Mouse (Mus musculus) adrenal gland, adult 8-10 months (tissue): ENCODE results near the gene Impg1. TPM values are rescaled to one million over a fixed set of nuclear protein-coding genes. Genes with fewer than 3 reads are reported as not detected.
"Not testable (repeated sequence)": the region's sequence is repeated elsewhere in the genome, so short reads cannot be mapped to it uniquely, and the experiment has no call there.

Source experiments
- DNase-seq: peaks from one replicate; pipeline ENCODE4 v3.0.0; 2022
- total RNA-seq, 4 experiments: library from RNA; stranded (reverse); gene quantifications; 2 replicates each; pipeline ENCODE4 v1.2.4; 2022

Gene Impg1
- total RNA-seq, 4 experiments from 2014 or later: not detected

DNA sequence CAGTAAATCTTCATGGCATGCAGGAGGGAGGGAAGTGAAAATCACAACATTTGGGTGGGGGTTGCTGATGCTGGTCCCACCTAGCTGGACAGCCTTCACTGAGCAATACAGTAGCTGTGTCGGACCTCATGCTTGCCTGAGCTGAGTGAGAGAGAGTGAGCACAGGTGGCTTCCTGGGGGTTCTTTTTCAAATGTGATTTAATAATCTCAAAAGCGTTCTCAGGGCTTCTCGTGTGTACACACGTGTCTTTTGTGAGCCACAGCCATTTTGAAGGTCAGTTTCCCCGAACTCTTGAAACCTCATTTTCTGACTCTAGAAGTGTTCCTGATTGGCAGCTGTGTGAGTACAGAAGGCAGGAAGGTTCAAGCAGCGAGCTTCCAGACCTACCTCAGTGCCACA is 122.8 kb downstream of the Impg1 start:
- no peak for DNase-seq

DNA sequence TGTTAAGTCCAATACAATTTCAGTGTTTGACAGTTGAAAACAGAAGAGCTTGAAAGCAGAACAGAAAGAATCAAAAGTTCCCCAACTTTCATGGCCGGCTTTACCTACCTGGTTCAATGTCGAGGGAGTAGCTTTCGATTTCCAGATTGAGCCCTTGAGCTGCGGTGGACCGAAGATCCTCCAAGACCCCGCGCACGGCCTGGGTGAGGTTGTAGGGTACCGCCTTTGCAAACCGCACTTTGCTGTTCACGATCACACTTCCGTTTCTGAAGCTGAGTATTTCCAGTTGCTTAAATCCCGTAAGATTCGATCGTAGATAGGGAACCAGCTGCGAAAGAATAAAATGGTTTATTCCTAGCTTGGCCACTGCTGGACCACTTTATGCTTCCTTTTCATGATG is 123.5 kb downstream of the Impg1 start:
- no peak for DNase-seq

DNA sequence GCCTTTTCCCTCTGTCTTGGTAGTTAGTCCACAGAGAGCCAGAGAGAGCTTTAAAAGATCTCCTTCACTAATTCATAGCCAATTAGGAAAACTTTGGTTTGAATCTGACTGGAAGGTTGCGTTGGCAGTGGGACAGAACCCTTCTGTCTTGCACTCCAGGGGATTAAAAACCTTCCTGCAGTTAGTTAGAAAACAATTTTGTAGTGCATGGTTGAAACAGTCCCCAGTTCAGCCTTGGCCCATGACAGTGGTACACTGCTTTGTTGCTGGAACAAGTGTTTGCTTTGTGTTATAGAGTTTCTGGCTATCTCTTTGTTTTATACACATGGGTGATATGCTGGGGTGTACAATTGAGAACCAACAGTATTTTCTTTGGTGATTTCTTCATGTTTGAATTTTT is 124.4 kb downstream of the Impg1 start:
- no peak for DNase-seq

DNA sequence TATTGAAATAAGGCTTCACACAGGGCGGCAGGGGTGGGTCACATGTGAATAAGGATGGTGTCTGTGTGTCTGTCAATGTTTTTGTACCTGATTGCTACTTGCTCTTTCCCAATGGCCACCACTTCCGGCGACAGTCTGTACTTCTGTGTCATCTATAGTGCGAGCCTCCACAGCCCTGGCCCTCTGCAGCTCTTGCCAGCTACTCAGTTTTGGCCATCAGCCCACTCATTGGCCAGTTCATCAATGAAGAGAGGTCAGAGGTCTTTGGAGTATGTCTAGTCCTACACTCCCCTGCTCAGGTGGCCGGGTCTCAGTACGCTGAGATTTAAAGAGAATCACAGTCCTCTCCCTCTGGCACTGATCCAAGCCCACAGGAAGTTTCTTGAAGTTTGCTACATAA is 127.3 kb downstream of the Impg1 start:
- no peak for DNase-seq

DNA sequence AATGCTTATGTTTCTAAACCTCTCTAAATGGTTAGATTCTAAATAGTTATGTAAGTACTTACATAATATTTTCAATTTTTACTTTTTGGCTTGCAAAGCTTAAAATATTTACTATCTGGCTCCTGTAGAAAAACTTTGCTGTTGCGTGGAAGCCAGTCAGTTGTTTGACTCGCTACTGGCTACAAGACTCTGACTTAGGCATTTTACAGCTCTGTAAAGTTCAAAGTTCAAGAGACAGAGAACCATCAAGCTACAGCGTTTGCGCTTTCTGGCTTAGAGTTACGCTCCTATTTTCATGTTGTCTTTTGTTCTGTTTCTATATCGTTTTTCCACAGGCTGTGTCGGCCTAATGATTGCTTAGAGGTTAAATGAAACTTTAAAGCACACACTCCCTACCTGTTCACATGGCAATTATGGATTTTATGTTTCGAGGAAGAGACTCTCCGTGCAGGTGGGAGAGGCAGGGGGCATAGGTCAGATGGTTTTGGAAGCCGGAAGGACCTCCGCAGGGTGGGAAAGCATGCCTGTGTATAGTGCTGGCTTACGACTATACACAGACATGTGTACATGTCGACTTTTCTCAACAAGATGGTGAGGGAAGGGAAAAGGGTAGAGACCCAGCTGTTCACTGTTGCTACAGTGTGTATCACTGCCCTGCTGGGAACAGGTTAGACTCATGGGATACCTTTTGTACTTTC is 129.5 kb downstream of the Impg1 start:
- DNase-seq: no peak

DNA sequence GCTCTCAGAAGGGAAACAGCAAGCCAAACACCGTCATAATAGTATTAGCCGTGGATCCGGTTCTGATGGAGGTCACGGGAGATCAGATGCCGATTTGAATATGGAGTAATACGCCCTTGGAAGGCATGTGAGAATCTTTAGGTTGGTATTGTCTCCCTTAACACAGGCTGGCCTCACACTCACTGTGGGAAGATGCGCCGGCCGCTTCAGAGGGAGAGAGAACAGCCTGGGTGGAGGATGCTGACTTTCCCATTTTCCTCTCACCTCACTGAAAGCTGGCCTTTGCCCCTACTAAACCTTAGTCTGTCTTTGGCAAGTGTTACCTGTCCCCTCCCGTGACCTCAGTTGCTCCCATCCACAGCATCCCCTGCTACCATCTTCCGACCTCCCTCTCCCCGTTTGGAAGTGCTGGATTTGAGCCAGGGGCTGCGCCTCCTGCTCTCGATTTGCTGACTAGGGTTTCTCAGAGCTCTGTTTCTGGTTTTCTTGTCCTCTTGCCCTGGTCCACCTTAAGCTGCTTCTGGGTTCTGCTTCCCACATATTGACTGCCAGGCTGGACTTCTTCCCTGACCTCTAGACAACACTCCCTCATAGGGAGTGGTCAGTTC is 131.2 kb downstream of the Impg1 start:
- no peak for DNase-seq

DNA sequence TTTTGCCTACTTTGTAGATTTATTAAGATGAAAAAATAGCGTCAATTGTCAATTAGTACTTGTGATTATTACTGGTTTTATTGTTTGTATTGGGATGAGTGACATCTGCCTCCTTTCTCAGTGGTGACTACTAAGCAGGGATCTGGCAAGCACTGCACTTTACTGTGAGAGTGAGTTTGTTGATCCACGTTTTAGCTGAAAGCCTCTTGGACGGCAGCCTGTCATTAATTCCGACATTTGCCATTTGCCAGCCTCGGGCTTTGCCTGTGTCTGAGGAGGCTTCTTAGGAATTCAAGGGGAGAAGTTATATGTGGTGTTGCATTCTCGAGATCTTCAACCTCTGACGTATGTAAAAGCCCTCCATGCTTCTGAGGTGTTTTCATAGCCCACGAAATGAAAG is 131.8 kb downstream of the Impg1 start:
- no peak for DNase-seq

DNA sequence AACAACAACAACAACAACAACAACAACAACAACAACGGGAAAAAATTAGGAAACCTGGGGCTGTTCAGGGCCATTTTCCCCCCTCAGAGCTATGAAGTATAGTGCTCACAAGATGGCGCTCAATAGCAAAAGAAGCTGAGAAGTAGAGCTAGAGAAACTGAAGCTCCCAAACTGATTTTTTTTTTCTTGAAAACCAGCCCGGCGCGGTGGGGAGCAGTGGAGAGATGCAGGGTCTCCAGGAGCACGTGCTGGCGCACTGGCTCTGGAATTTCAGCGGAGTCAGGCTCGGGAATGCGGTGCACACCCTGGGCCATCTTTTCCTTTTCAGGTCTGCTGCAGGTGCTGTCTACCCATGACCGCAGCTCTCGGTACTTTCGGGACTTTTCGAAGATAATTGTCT is 133.1 kb downstream of the Impg1 start:
- DNase-seq: no peak

DNA sequence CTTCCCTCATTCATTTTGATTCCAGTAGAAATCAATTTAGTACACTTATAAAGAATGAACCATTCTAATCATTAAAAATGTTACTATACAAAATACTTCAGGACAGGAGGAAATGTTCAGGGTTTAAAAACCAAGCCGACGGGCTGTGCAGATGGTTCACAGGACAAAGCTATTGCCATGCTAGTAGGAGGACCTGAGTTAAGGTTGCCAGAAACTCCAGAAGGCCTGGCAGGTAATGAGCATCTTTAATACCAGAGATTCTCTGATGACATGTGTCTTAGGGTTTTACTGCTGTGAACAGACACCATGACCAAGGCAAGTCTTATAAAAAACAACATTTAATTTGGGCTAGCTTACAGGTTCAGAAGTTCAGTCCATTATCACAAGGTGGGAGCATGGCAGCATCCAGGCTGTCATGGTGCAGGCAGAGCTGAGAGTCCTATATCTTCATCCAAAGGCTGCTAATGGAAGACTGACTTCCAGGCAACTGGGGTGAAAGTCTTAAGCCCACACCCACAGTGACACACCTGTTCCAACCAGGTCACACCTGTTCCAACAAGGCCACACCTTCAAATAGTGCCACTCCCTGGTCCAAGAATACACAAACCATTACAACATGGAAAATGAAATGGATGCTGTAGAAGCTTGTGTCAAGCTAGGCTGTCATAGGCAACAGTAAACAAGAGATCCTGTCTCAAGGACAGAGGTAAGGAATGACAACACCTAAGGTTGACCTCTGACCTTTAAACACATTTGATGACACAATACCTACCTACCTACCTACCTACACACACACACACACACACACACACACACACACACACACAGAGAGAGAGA is 144.0 kb downstream of the Impg1 start:
- not testable (repeated sequence) for DNase-seq

DNA sequence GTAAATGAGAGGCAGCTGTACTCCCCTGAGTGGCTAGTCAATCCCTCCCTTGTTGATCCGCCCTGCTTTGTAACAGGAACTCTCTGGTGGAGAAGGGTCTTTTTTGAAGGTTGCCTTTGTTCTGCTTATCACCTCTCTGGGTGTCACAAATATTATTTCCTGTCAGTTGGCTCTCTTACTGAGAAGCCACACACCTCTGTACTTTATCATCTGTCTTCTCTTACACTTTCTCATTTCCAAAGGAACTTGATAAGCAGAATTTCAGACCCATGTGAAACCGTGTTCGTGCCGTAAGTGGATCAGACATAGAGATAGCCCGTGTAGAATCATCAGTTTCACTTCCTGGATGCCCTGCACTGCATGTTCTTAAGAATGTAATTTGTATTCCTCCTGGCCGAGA is 147.3 kb downstream of the Impg1 start:
- DNase-seq: no peak

DNA sequence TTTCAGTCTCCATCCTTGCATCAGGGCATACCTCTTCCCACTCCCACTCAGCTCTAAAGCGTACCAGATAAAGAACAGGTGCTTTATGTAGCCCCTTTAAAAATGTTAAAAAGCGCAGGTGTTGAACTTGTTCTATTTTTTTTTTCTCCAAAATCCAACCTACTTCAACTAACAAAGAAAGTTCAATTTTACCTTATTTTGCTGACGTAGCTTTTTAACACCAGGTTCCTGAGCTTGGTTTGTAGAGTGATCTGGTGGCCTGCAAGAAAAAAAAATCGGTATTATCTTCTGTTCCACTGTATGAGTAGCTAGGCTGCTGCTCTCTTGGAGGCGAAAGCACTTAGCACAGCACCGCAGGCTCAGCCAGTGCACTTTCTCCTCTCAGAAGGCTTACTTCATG is 149.4 kb downstream of the Impg1 start:
- DNase-seq: no peak

DNA sequence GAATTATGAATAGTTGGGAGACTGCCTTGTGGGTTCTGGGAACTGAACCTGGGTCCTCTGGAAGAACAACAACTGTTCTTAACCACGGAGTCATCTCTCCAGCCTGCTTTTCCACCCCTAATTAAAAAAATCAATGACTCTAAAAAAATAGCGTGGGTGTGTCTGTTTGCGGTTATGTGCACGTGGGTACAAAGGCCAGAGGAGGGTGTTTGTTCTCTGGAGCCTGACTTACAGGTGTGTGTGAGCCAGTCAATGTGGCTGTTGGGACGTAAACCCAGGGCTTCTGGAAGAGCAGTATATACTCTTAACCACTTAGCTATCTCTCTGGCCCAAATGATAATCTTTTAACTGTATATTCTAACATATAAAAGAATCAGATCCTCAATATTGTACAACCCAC is 151.7 kb downstream of the Impg1 start:
- DNase-seq: no peak

DNA sequence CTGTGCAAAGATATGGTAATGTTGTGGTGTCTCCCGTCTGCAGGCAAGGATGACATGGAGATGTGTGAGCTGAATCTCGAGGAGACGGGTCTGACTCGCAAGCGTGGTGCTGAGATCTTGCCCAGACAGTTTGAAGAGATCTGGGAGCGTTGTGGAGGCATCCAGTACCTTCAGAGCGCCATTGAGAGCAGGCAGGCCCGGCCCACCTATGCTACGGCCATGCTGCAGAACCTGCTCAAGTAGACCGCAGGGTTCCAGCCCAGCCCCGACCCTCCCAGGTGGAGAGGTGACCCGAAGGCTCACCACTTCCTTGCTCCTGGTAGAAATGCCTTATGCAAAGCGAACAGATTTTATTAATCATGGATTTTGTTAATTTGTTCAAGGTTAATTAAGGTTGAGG is 157.7 kb downstream of the Impg1 start:
- no peak for DNase-seq

DNA sequence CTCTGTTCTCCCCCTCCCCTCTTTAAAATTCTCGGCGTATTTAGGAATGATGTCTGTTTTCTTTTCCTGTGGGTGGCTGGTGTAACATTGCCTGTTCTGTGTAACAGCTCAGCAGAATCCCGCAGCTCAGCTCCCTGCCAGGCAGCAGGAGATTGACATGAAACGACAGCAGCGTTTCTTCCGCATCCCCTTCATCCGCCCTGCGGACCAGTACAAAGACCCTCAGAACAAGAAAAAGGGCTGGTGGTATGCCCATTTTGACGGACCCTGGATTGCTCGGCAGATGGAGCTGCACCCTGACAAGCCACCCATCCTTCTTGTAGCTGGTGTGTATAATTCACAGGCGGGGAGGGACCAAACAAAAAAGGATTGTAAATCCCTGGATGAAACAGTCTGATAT is 158.4 kb downstream of the Impg1 start:
- DNase-seq: no peak

DNA sequence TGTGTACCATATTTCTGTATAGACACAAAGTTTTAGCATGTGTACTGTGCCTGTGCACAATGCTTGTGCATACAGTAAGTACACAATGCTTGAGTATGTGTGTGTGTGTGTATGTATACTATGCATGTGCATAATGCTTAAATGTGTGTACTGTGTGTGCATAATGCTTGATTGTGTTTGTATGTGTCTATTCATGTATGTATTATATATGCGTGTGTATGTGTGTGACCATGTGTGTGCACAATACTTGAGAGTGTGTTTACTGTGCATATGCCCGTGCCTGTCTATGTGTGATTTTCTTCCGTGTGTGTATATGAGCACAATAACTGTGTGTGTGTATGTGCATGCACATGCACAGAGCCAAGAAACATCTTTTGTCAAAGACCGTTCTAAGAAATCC is 158.9 kb downstream of the Impg1 start:
- no peak for DNase-seq

DNA sequence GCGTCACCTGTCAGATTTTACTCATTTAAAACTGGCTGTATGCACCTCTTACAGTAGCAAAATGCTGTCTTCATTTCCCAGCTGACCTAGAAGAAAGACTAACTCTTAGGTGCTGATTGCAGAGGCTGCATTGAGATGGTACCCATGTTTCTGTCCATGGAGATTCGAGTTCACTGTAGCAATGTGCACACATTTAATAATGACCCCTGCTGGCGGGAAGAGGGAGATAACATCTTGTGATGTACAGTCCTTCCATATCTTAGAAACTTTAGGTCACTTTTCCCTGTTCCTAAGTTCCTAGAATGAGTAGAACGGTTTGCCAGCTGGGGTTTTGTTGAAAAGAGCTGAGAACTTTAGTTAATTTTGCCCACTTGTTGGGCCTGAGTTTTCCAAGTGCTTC is 161.8 kb downstream of the Impg1 start:
- DNase-seq: no peak

DNA sequence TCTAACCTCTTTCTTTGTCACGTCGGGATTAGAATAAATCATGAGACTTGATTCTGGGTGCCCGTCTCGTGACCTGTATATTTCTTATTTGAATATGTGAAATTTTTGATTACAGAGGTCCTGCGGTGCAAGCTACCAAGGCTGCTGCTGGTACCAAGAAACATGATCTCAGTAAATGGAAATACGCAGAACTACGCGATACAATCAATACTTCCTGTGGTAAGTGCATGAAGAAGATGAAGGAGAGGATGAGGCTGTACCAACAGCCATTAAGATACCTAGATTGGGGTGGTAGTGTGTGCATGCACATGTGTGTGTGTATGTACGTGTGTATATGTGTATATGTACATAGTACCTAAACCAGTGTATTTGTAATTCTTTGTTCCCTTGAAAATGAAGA is 166.2 kb downstream of the Impg1 start:
- DNase-seq: no peak

DNA sequence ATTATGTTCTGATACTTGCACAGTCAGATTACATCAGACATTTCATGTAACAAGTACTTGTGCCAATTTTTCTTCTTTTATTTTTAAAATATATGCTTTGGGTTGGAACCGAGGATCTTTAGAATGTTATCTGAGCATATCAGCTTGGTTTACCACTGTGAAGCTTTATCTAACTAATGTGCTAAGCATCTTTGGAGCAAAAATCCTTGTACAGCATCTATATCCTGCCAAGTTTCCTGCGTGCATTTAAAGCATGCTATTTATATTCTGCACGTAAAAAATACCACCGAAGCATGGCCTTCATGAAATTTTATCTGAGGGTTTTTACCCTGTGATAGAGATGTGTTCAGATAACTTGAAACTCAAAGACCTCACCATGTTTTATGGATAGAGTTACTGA is 169.2 kb downstream of the Impg1 start:
- DNase-seq: no peak

DNA sequence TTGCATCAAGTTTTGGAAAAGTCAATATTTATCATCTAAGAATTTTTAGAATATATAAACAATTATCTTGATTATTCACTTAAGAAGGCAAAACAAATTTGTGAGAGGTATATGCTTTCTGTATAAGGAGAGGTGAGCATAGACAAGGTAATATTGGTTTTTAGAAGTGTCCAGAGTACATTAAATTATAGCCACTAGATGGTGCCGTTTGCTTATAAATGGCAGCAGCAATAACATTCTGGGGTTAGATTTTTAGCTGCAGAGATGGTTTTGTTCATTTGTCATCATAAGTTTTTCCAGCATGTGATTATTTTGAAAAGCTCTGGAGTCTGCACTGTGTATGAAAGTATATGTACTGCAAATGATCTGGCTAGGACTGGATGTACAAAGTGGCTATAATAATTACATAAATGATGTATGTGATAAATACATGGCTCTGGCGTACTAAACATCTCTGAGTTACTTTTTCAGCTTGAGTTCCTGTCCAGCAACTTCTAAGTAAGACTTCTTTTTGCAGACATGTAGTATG is 172.2 kb downstream of the Impg1 start:
- DNase-seq: no peak

DNA sequence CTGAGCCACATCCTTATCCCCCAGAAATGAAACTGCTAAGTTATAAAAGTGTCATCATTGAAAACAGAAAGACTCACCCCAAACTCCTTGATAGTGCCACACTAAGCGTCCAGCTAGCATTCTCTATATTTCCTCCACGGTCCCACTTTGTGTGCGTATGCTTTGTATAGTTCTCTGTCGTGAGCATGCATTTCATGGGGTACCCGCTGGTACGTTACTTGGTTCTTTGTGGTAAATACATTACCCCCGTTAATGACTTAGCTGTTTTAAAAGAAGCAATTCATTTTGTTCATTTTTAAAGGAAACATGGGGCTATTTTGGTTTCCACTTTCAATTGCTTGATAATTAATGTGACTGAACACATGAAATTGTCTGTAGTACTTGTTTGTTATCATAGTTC is 178.4 kb downstream of the Impg1 start:
- DNase-seq: no peak

DNA sequence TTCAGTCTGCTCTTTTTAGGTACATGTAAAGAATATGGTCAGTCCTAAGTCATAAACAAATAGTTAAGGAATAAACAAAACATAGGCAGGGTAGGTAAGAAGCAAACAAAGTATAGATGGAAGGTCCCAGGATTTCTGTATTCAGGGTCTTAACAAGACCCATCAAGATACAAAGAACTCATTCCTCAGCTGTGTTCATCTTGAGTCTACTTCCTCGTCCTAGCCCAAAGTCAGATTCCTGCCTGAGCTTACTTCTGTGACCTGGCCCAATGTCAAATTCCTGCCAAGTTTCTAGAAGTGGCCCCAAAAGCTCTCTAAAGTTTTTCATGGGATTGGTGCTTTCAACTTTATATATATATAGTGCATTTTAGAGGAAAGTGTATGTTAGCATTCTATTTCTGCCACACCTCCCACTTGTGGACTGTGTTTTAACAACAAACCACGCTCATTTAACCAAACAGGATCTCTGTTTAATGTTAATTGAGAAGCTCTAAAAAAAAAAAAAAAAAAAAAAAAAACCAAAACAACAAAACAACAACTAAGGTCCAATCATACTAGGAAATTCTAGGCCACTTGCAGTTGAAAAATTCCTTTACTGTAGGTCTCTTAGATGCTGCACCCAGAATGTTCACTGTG is 180.6 kb downstream of the Impg1 start:
- no peak for DNase-seq

DNA sequence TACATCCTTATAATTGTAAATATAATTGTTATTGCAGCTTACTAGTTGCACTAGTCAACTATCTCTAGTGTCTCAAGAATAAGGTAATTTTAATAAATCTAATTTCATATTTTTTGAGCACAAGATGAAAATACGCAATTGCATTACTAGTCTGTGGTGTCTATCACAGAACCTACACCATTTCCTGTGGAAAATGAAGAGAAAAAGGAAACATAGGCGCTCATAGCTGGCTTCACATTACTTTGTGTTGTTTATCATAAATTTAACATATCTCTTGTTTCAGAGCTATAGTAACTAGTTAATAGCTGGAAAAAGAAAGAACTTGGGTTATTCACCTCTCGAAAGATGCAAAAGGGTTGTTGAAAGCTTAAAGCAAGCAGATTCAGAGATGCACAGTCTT is 182.9 kb downstream of the Impg1 start:
- no peak for DNase-seq

DNA sequence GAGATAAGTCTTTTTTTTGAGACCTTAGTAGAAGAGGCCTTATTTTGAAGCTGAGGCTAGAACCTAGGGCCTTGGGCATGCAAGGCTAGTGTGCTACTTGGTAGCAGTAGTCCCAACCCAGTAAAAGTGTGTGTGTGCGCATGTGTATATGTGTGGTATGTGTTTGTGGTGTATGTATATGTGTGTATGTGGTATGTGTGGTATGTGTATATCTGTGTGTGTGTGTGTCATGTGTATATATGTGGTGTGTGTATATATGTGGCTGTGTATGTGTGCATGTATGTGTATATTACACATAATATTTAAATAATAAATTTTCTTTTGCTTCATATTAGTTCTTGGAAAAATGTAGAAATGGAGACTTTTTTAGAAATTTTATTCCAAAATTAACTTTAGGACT is 184.6 kb downstream of the Impg1 start:
- no peak for DNase-seq
